Mouse (Mus musculus): Measurements from ENCODE around the gene Stk10.

DNA sequence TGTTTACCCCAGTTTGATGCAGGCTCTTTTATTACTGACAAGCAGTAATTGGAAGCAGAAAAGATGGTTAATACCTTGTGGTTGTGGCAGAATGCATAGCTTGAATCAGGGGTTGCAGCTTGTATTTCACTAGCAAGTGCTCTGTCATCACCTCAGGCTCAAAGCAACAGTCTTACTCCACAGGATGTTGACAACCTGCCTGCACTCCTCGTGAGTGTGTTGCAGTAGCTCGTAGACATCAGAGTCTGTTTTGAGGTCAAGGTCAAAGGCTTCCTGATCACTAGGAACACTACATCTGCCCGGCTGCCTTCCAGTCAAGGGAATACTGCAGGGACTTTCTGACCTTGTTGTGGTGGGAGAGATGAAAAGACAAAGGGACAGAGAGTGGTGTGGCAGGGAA lies 46.5 kb upstream of the Stk10 start:
- no peak for TF ChIP-seq CTCF (IDR thresholded peaks at IDR 0.05; ENCODE audit: extremely low read depth, insufficient read depth, insufficient read length, insufficient replicate concordance)
- no peak for TF ChIP-seq POLR2A (IDR thresholded peaks at IDR 0.05; ENCODE audit: low read depth, low read length)
